Mouse (Mus musculus) MEL (cell line): Measurements from ENCODE around the gene Rnf130.

Experiments used
- CTCF ChIP-seq, 3 experiments: IDR thresholded peaks in 2 of 3; conservative IDR thresholded peaks in 1 of 3; 2 replicates each; pipeline ENCODE4 v1.5.1; 2011 to 2012; ENCODE audit warnings: low read length in 3 of 3, low read depth in 2 of 3, mild to moderate bottlenecking in 2 of 3, improper control_type of control experiment in 1 of 3, inconsistent platforms in 1 of 3, mixed read lengths in 1 of 3, moderate library complexity in 1 of 3; ENCODE audit not compliant: control insufficient read depth in 1 of 3, insufficient read depth in 1 of 3, poor library complexity in 1 of 3, severe bottlenecking in 1 of 3
- EP300 ChIP-seq, 2 experiments: IDR thresholded peaks; 2 replicates each; pipeline ENCODE4 v1.6.1; 2011; ENCODE audit warnings: improper control_type of control experiment in 2 of 2, low read length in 2 of 2, low read depth in 1 of 2, mild to moderate bottlenecking in 1 of 2
- NELFE ChIP-seq: IDR thresholded peaks from 2 replicates; pipeline ENCODE4 v1.6.1; 2011; ENCODE audit warnings: low read depth, low read length, improper control_type of control experiment
- POLR2AphosphoS2 ChIP-seq: IDR thresholded peaks from 2 replicates; pipeline ENCODE4 v1.6.1; 2011; ENCODE audit warnings: low read length, improper control_type of control experiment
- USF1 ChIP-seq: IDR thresholded peaks from 2 replicates; pipeline ENCODE4 v1.6.1; 2014; ENCODE audit warnings: low read depth, mild to moderate bottlenecking, inconsistent platforms, low read length, improper control_type of control experiment, moderate library complexity

DNA sequence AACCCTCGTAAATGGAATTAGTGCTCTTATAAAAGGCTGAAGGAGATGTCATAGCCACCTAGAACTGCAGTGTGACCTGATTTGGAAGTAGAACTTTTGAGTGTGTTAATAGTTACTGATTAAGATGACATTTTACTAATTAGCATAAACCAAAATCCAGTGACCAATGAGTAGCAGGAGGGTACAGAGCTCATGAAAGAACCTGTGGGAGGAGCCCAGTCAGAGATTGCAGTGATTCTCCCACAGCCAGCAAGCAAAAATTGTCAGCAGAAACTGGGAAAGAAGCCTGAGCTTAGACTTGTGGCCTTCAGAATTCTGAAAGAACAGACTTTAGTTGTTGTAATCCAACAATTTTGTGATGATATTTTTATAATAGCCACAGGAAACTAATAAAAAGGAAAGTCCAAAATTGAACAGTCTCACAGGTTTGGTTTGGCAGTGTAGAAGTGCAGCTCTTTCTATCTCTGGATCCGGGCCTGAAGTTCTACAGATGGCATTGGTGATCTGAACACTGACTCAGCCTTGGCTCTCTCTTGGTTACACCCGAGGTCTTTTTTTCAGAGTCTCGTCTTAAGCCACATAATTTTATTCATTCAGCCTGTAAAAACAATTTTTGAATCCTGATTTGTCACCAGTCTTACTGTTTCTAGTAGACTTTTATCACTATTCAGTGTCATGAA lies 11.8 kb downstream of the Rnf130 start:
- TF ChIP-seq POLR2AphosphoS2, result no peak
- TF ChIP-seq CTCF (IDR thresholded peaks at IDR 0.05 in 2 of 3, conservative IDR thresholded peaks at IDR 0.05 in 1 of 3; ENCODE audit: control insufficient read depth in 1 of 3, insufficient read depth in 1 of 3, low read depth in 2 of 3, low read length in 3 of 3, poor library complexity in 1 of 3, severe bottlenecking in 1 of 3), result no peak
- peak; percentile 25 to 35; a peak in 1 of 4 replicates for TF ChIP-seq EP300 (IDR thresholded peaks at IDR 0.05; ENCODE audit: low read depth in 1 of 2, low read length in 2 of 2)
- no peak for TF ChIP-seq USF1
- TF ChIP-seq NELFE, result no peak
